ENCODE assay signal across 13 mouse cellular contexts in genomic region chr3:37804941-37805804, GRCm38 (mm10).
DNase-seq lines count a peak whose midpoint lies in the region; ATAC-seq lines count a peak whose summit lies in the region.
"Had no signal": no experiment of that assay in that cellular context is flagged by ENCODE, and none has a peak within 500 bp of the region (broad histone marks: within the 10 kb centered on the region; RNA-seq: fewer than 3 reads in every experiment).

No protein-coding gene starts in this region.

- intact Hi-C loops in left cerebral cortex, postnatal 36 days (cut with DNase I): no loop called here

- peaks cover 16% of the 10 kb centered on the region for H3K4me1 ChIP-seq in kidney, embryonic 15.5 days
- H3K4me1 ChIP-seq in intestine, embryonic 15.5 days (replicated peaks): no peaks in the 10 kb centered on the region
- H3K4me1 ChIP-seq: liver, embryonic 12.5 days; midbrain, embryonic 13.5 days; neural tube, embryonic 12.5 days had no signal

- no peak overlapping the region for H3K9ac ChIP-seq in kidney, embryonic 15.5 days
- no peak overlapping the region for H3K9ac ChIP-seq in intestine, embryonic 15.5 days
- H3K9ac ChIP-seq: liver, embryonic 12.5 days; midbrain, embryonic 13.5 days; neural tube, embryonic 12.5 days had no signal

- H3K27me3 ChIP-seq in kidney, embryonic 15.5 days: no peaks in the 10 kb centered on the region
- H3K27me3 ChIP-seq in intestine, embryonic 15.5 days (replicated peaks): no peaks in the 10 kb centered on the region
- H3K27me3 ChIP-seq: liver, embryonic 12.5 days; midbrain, embryonic 13.5 days; neural tube, embryonic 12.5 days had no signal

- ATAC-seq in kidney, embryonic 15.5 days (replicated peaks; ENCODE audit: low FRiP score): 0 out of 2 replicates have a peak, but pooled peaks have one; percentile 25
- no peak for ATAC-seq in intestine, embryonic 15.5 days
- ATAC-seq: liver, embryonic 12.5 days; lung, postnatal 0 days; midbrain, embryonic 13.5 days had no signal

- no peak overlapping the region for H3K4me3 ChIP-seq in kidney, embryonic 15.5 days (replicated peaks)
- no peak overlapping the region for H3K4me3 ChIP-seq in intestine, embryonic 15.5 days (replicated peaks)
- H3K4me3 ChIP-seq: liver, embryonic 12.5 days; midbrain, embryonic 13.5 days; neural tube, embryonic 12.5 days had no signal

- no peaks in the 10 kb centered on the region; the same call in 1 of the 2 replicates for H3K9me3 ChIP-seq in kidney, embryonic 15.5 days (replicated peaks)
- 0 out of 2 replicates have a peak, but pooled peaks cover 3% of the 10 kb centered on the region for H3K9me3 ChIP-seq in intestine, embryonic 15.5 days
- H3K9me3 ChIP-seq: liver, embryonic 12.5 days; midbrain, embryonic 13.5 days had no signal

- H3K36me3 ChIP-seq in kidney, embryonic 15.5 days: no peaks in the 10 kb centered on the region
- H3K36me3 ChIP-seq in intestine, embryonic 15.5 days: no peaks in the 10 kb centered on the region
- H3K36me3 ChIP-seq: liver, embryonic 12.5 days; midbrain, embryonic 13.5 days; neural tube, embryonic 12.5 days had no signal

- 75% methylated on average over 9 of the region's 9 CpGs for WGBS in kidney, embryonic 15.5 days
- 86% methylated on average over 9 of the region's 9 CpGs for WGBS in intestine, embryonic 15.5 days

- H3K27ac ChIP-seq in kidney, embryonic 15.5 days: no peak overlapping the region
- no peak overlapping the region for H3K27ac ChIP-seq in intestine, embryonic 15.5 days
- H3K27ac ChIP-seq: liver, embryonic 12.5 days; midbrain, embryonic 13.5 days; neural tube, embryonic 12.5 days had no signal

- no peak for DNase-seq in kidney, adult 9 months
- DNase-seq in thymus, postnatal 14 days: peak; percentile 21
- DNase-seq in thymus, postnatal 0 days (ENCODE audit: low spot score): no peak
- DNase-seq in left cerebral cortex, postnatal 36 days (ENCODE audit: low spot score in 2 of 2): peak; percentile 27 to 38
- DNase-seq in adipocyte (ENCODE audit: low spot score): no peak
- DNase-seq: adrenal gland, adult 2 months; kidney, adult 11 months had no signal

- no peak overlapping the region for H3K4me2 ChIP-seq in kidney, embryonic 15.5 days
- no peak overlapping the region for H3K4me2 ChIP-seq in intestine, embryonic 15.5 days (replicated peaks)
- H3K4me2 ChIP-seq: liver, embryonic 12.5 days; midbrain, embryonic 13.5 days; neural tube, embryonic 12.5 days had no signal

Comparison
In these comparisons a context has a peak if more than half of its experiments do, and no peak if none do; other contexts are left out.
1. DNase-seq: peak in thymus, postnatal 14 days (single experiment) and left cerebral cortex, postnatal 36 days (2 of 2); none in kidney, adult 9 months (single experiment), thymus, postnatal 0 days (single experiment) and adipocyte (single experiment).